Mouse (Mus musculus): ENCODE measurements at regions not wholly inside any gene's neighbourhood (a gene's known extent, or its start where the extent isn't known, plus 50 kb on each side); places are given as distances from the start of the nearest gene placed in this dataset.

DNA sequence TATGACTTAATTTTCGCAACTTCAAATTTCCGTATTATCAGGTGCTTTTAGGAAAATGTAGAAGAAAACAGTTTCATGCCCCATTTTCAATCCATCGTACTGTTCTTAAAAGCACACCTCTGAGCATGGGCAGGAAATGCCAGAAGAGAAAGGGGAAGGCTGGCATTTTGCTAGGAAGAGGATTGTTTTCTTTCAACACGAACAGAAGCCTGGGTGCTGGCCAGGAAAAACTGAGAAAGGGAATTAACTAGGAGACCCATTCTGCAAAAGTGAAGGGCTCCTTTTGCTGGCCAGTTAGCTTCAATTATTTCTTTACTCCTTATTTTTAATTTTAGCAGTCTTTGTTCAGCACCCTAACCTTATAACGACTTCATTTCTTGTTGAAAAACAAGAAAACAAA is 264.0 kb downstream of the Btg1 start:
- no peak overlapping the region for H3K4me2 ChIP-seq (ENCODE audit: low read depth)
- H3K4me3 ChIP-seq (ENCODE audit: low read depth, low read length): no peak overlapping the region
- WGBS: 75% methylated on average over 5 of the region's 5 CpGs
- H3K9me3 ChIP-seq (ENCODE audit: control insufficient read depth, low read length): no peaks in the 10 kb centered on the region
- H3K36me3 ChIP-seq (ENCODE audit: control insufficient read depth, insufficient read depth, low read length): no peaks in the 10 kb centered on the region
- H3K27ac ChIP-seq (ENCODE audit: low read depth, low read length): no peak overlapping the region
- H3K9ac ChIP-seq (ENCODE audit: low read length): no peak overlapping the region
- DNase-seq (ENCODE audit: low spot score) (no peak), ATAC-seq (ENCODE audit: insufficient read depth, low FRiP score, low TSS enrichment) (no peak)
- no peaks in the 10 kb centered on the region for H3K27me3 ChIP-seq (ENCODE audit: control insufficient read depth, insufficient read depth, low read length)
- H3K4me1 ChIP-seq (ENCODE audit: control insufficient read depth, insufficient read depth, low read length): no peaks in the 10 kb centered on the region

- Histone ChIP-seq H3K4me3 (ENCODE audit: low read depth, low read length) (no peak overlapping the region), H3K9me3 (ENCODE audit: control insufficient read depth, low read length) (no peaks in the 10 kb centered on the region), H3K4me2 (ENCODE audit: low read depth) (no peak overlapping the region), H3K9ac (ENCODE audit: low read length) (no peak overlapping the region), H3K36me3 (ENCODE audit: control insufficient read depth, insufficient read depth, low read length) (no peaks in the 10 kb centered on the region), H3K4me1 (ENCODE audit: control insufficient read depth, insufficient read depth, low read length) (no peaks in the 10 kb centered on the region), H3K27me3 (ENCODE audit: control insufficient read depth, insufficient read depth, low read length) (no peaks in the 10 kb centered on the region), H3K27ac (ENCODE audit: low read depth, low read length) (no peak overlapping the region)
- 84% methylated on average over 5 of the region's 5 CpGs for WGBS
- ATAC-seq (ENCODE audit: insufficient read depth, low FRiP score, low TSS enrichment) (no peak), DNase-seq (ENCODE audit: low spot score) (no peak)
Observed at GRCm38 (mm10) chr10:96881212-96881611, 264.4 kb downstream of the Btg1 start.

DNA sequence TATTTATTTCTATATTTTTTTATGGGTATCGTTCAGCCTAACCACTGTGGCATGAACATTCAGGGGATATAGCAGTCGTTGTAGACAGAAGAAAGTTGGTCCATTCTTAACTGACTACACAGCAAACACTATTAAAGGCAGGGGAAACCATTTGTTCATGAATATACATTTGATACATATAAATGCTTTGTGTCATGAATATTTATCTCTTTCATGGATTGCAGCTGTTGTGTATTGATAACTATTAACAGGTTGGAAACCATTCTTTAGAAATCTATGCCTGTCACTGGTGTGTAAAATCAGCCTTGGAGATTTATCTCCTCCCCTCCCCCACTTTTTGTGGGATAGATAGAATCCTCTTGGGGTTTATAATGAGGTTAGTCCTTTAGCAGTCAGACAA is 264.9 kb downstream of the Btg1 start:
- Histone ChIP-seq H3K4me2 (ENCODE audit: low read depth) (no peak overlapping the region), H3K27ac (ENCODE audit: low read depth, low read length) (no peak overlapping the region)
- no peak for ATAC-seq (ENCODE audit: insufficient read depth, low FRiP score, low TSS enrichment)

DNA sequence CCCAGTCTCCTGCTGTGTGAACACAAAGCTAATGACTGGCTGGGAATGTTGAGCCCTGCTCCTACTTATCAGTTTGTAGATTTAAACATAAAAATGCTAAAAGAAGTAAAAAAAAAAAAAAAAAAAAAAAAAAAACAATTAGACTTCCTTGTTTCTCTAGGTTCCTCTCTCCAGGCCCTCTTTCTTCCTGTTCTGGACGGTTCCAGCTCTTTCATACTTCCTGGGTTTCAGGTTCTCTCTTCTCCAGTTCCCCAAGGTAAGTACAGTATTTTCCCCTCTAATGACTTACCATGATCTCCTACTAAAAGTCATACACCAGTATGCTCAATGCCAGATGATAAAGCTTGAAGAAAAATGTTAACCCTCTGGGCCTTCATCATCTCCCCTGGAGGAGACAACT is 284.3 kb downstream of the Btg1 start:
- ATAC-seq (ENCODE audit: insufficient read depth, low FRiP score, low TSS enrichment) (no peak), DNase-seq (ENCODE audit: low spot score) (no peak)
- no peak overlapping the region for H3K4me2 ChIP-seq (ENCODE audit: low read depth)
- H3K27me3 ChIP-seq (ENCODE audit: control insufficient read depth, insufficient read depth, low read length): no peaks in the 10 kb centered on the region
- no peaks in the 10 kb centered on the region for H3K9me3 ChIP-seq (ENCODE audit: control insufficient read depth, low read length)
- no peak overlapping the region for H3K9ac ChIP-seq (ENCODE audit: low read length)
- H3K27ac ChIP-seq (ENCODE audit: low read depth, low read length): no peak overlapping the region
- WGBS: 79% methylated on average over 1 of the region's 1 CpGs
- H3K4me3 ChIP-seq (ENCODE audit: low read depth, low read length): no peak overlapping the region
- H3K4me1 ChIP-seq (ENCODE audit: control insufficient read depth, insufficient read depth, low read length): no peaks in the 10 kb centered on the region
- no peaks in the 10 kb centered on the region for H3K36me3 ChIP-seq (ENCODE audit: control insufficient read depth, insufficient read depth, low read length)

More for the DNA sequence above, 264.9 kb downstream of the Btg1 start:
- Histone ChIP-seq H3K9me3 (ENCODE audit: control insufficient read depth, low read length) (no peaks in the 10 kb centered on the region), H3K36me3 (ENCODE audit: control insufficient read depth, insufficient read depth, low read length) (no peaks in the 10 kb centered on the region), H3K4me1 (ENCODE audit: control insufficient read depth, insufficient read depth, low read length) (no peaks in the 10 kb centered on the region), H3K4me3 (ENCODE audit: low read depth, low read length) (no peak overlapping the region), H3K27me3 (ENCODE audit: control insufficient read depth, insufficient read depth, low read length) (no peaks in the 10 kb centered on the region), H3K9ac (ENCODE audit: low read length) (no peak overlapping the region)
- WGBS: 65% methylated on average over 2 of the region's 2 CpGs
- DNase-seq (ENCODE audit: low spot score): no peak

- ATAC-seq (ENCODE audit: insufficient read depth, low FRiP score, low TSS enrichment) (no peak), DNase-seq (ENCODE audit: low spot score) (no peak)
- H3K4me2 ChIP-seq (ENCODE audit: low read depth): no peak overlapping the region
- H3K27me3 ChIP-seq (ENCODE audit: control insufficient read depth, insufficient read depth, low read length): no peaks in the 10 kb centered on the region
- H3K36me3 ChIP-seq (ENCODE audit: control insufficient read depth, insufficient read depth, low read length): no peaks in the 10 kb centered on the region
- no peak overlapping the region for H3K9ac ChIP-seq (ENCODE audit: low read length)
- no peaks in the 10 kb centered on the region for H3K4me1 ChIP-seq (ENCODE audit: control insufficient read depth, insufficient read depth, low read length)
- 95% methylated on average over 4 of the region's 4 CpGs for WGBS
- no peak overlapping the region for H3K4me3 ChIP-seq (ENCODE audit: low read depth, low read length)
- H3K9me3 ChIP-seq (ENCODE audit: control insufficient read depth, low read length): no peaks in the 10 kb centered on the region
- no peak overlapping the region for H3K27ac ChIP-seq (ENCODE audit: low read depth, low read length)
Observed at GRCm38 (mm10) chr10:96905098-96905809, 288.4 kb downstream of the Btg1 start.

- no peak overlapping the region for H3K27ac ChIP-seq (ENCODE audit: low read depth, low read length)
- no peaks in the 10 kb centered on the region for H3K9me3 ChIP-seq (ENCODE audit: control insufficient read depth, low read length)
- no peaks in the 10 kb centered on the region for H3K27me3 ChIP-seq (ENCODE audit: control insufficient read depth, insufficient read depth, low read length)
- DNase-seq (ENCODE audit: low spot score): no peak
- 93% methylated on average over 1 of the region's 1 CpGs for WGBS
- H3K4me3 ChIP-seq (ENCODE audit: low read depth, low read length): no peak overlapping the region
- no peak for ATAC-seq (ENCODE audit: insufficient read depth, low FRiP score, low TSS enrichment)
- H3K36me3 ChIP-seq (ENCODE audit: control insufficient read depth, insufficient read depth, low read length): no peaks in the 10 kb centered on the region
- H3K9ac ChIP-seq (ENCODE audit: low read length): no peak overlapping the region
- no peak overlapping the region for H3K4me2 ChIP-seq (ENCODE audit: low read depth)
- no peaks in the 10 kb centered on the region for H3K4me1 ChIP-seq (ENCODE audit: control insufficient read depth, insufficient read depth, low read length)
Observed at GRCm38 (mm10) chr10:96909661-96910315, 293.0 kb downstream of the Btg1 start.

DNA sequence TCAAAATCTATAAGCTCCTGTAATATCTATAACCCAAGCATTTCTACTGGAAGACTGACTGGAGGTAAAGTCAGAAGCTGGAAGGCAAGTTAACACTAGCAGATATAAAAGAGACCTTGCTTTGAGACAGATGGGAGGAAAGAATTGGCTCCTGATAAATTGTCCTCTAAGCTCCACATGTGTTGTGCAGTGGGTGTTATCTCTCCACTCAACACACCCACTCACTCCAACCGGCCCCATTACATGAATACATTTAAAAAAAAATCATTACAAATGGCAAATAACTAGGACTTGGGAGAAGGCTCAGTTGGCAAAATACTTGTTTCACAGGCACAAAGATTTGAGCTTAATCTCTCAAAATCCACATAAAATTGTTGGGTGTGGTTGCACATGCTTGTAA is 304.4 kb downstream of the Btg1 start:
- no peak overlapping the region for H3K27ac ChIP-seq (ENCODE audit: low read depth, low read length)
- H3K4me3 ChIP-seq (ENCODE audit: low read depth, low read length): no peak overlapping the region
- H3K4me2 ChIP-seq (ENCODE audit: low read depth): no peak overlapping the region
- WGBS: 91% methylated on average over 1 of the region's 1 CpGs
- DNase-seq (ENCODE audit: low spot score) (no peak), ATAC-seq (ENCODE audit: insufficient read depth, low FRiP score, low TSS enrichment) (no peak)
- H3K27me3 ChIP-seq (ENCODE audit: control insufficient read depth, insufficient read depth, low read length): no peaks in the 10 kb centered on the region
- no peak overlapping the region for H3K9ac ChIP-seq (ENCODE audit: low read length)
- H3K4me1 ChIP-seq (ENCODE audit: control insufficient read depth, insufficient read depth, low read length): no peaks in the 10 kb centered on the region
- no peaks in the 10 kb centered on the region for H3K9me3 ChIP-seq (ENCODE audit: control insufficient read depth, low read length)
- no peaks in the 10 kb centered on the region for H3K36me3 ChIP-seq (ENCODE audit: control insufficient read depth, insufficient read depth, low read length)

DNA sequence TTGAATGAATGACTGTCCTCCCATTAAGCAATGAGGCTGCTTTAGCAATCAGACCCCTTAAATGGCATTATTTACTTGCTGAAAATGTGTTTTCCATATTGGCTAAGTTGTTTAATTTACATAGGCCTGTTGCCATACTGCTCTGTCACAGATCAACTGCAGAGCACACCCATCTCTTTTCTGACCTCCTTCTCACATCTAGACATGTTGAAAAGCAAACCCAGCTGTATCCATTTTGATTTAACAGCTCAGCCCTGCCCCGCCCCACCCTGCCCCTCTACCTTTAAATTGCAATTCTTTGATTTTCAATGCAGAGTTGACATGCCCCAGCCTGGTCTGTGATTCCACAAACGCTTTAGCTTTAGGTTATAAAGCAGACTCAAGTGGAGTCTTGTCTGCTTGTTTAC is 307.5 kb downstream of the Btg1 start:
- WGBS: 79% methylated on average over 2 of the region's 2 CpGs

GRCm38 (mm10) chr10:96924722-96925121 is 307.9 kb downstream of the Btg1 start:
- Histone ChIP-seq H3K9me3 (ENCODE audit: control insufficient read depth, low read length) (no peaks in the 10 kb centered on the region), H3K4me1 (ENCODE audit: control insufficient read depth, insufficient read depth, low read length) (no peaks in the 10 kb centered on the region), H3K27me3 (ENCODE audit: control insufficient read depth, insufficient read depth, low read length) (no peaks in the 10 kb centered on the region), H3K4me3 (ENCODE audit: low read depth, low read length) (no peak overlapping the region), H3K27ac (ENCODE audit: low read depth, low read length) (no peak overlapping the region), H3K4me2 (ENCODE audit: low read depth) (no peak overlapping the region), H3K36me3 (ENCODE audit: control insufficient read depth, insufficient read depth, low read length) (no peaks in the 10 kb centered on the region), H3K9ac (ENCODE audit: low read length) (no peak overlapping the region)
- DNase-seq (ENCODE audit: low spot score) (no peak), ATAC-seq (ENCODE audit: insufficient read depth, low FRiP score, low TSS enrichment) (no peak)
- WGBS: 94% methylated on average over 4 of the region's 4 CpGs

More for the DNA sequence above, 307.5 kb downstream of the Btg1 start:
- Histone ChIP-seq H3K4me1 (ENCODE audit: control insufficient read depth, insufficient read depth, low read length) (no peaks in the 10 kb centered on the region), H3K9ac (ENCODE audit: low read length) (no peak overlapping the region), H3K36me3 (ENCODE audit: control insufficient read depth, insufficient read depth, low read length) (no peaks in the 10 kb centered on the region), H3K27me3 (ENCODE audit: control insufficient read depth, insufficient read depth, low read length) (no peaks in the 10 kb centered on the region), H3K4me3 (ENCODE audit: low read depth, low read length) (no peak overlapping the region), H3K27ac (ENCODE audit: low read depth, low read length) (no peak overlapping the region), H3K4me2 (ENCODE audit: low read depth) (no peak overlapping the region), H3K9me3 (ENCODE audit: control insufficient read depth, low read length) (no peaks in the 10 kb centered on the region)
- DNase-seq (ENCODE audit: low spot score) (no peak), ATAC-seq (ENCODE audit: insufficient read depth, low FRiP score, low TSS enrichment) (no peak)
